Mouse (Mus musculus) cerebellum, postnatal 25 days (tissue): ENCODE results near the gene Bptf.
"Not testable (repeated sequence)": the region's sequence is repeated elsewhere in the genome, so short reads cannot be mapped to it uniquely, and the experiment has no call there.

Source experiments
- DNase-seq, 2 experiments: peaks; one replicate each; pipeline ENCODE4 v3.0.0; 2021; ENCODE audit warnings: mixed read lengths in 2 of 2

Gene Bptf

DNA sequence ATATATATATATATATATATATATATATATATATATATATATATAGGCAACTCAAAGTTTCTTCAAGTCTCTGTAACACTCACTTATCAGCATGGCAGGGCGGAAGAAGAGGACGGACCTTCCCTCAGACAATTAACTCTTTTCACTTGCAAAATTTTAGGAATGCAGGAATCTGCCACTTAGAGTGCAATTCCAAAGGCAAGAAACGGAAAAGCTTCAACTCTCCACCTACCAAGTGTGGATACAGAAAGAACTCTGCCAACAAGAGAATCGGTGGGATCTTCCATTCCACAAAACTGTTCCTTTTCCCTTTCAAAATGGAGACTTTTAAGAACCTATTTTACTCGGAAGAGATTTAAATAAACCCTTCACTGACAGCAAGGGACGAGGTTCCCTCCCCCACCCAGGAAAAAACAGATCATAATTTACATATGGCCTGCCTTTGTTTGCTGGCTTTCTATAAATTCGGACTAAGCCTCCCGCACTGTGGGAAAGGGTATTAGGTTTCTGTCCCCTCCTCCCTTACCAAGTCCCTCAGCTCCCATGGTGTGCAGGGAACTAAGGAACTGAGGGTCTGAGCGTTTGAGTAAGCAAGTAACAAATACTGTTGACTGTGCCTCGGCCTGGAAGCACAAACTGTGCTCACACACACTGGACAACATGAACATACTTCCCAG lies 17.9 kb downstream of the Bptf start:
- DNase-seq: no peak

DNA sequence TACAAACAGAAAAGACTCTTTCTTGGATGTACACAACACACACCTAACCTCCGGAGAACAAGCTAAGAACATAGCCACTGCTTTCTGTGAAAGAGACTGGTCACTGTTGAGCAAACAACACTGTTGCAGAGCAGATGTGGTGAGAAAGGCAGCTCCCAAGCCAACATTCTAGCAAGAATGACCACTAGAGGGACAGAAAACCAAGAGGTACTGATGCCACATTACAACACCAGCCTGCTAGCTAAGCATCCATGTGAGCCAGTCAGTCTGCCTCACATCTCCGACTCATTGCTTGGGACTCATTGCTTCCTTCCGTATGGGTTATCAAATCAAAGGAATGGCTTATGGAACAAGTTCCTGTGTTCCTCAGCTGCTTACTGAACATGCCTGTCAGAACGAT lies 18.8 kb downstream of the Bptf start:
- DNase-seq: peak in 1 of 2 experiments; percentile 32

DNA sequence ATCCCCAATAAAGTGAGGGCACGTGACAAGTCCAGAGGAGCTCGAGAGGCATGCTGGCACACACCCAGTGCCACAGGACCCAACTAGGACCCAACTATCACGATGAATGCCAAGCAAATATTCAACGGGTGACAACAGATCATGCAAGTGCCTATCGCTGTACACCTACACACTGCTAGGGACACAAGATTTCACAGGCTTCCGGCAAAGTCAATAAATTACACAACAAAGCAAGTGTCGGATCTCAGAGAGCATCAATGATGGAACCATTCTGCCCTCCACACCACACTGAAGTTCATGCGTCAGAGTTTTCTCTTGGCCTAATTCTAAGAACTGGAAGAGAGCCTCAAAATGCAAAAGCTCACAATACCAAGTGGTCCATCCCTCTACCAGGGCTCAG lies 22.3 kb downstream of the Bptf start:
- DNase-seq: no peak

DNA sequence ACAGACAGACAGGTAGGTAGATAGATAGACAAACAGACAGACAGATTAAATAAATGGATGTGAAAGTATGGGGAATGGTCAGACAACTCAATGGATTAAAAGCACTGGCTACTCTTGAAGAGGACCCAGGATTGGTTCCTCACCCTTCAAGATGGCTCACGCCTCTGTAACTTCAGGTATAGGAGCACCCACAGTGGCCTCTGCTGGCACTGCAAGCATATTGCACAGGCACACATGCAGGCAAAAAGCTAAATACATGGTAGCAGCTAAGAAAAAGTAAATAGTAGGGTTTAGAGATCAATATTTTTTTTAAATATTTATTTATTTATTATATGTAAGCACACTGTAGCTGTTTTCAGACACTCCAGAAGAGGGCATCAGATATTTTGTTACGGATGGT lies 23.0 kb downstream of the Bptf start:
- no peak for DNase-seq

DNA sequence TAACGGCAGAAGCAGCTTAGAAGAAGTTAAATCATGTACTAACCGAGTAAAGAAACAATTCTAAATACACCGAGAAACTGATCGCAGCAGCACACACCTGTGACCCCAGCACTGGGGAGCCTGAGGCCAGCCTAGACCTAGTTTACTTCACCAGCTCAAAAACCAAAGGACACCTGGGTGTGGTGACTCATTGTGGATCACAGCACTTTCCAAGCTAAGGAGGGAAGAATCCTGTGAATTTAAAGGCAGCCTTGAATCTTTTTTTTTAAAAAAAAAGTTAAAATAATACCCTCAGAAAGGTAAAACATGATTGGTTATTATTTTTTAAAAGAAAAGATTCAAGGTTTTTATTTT lies 24.2 kb downstream of the Bptf start:
- DNase-seq: no peak

DNA sequence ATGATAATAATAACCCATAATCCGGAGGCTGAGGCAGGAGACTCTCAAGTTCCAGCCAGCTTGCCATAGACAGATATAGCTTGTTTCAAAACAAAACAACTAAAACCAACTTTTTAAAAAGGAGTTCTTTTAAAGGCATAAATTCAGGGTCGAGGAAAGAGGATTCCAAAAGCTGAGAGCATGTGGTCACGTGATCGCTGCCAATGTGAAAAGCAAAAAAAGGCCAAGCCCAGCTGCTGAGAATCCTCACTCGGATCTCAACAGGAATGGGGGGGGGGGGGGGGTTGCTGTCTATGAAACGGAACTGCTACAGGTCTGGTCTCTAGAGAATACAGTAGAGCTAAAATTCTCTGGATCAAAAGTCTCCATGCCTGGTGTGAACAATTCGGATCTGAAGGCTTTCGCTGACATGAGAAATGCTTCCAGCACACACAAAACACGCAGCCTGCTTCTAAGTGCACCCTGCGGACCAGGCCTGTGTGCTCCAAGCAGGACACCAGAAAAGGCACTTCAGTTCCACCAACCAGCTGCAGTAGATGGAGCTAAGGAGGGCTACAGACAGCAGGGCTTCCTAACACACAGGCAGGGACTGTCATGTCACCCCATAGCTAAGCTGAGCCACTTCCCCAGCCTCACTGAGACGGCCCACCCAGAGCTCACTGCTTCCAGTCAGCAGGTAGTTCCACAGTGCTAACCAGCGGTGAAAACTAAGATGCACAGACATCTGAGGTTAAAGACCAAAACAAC lies 24.8 kb downstream of the Bptf start:
- no peak for DNase-seq

DNA sequence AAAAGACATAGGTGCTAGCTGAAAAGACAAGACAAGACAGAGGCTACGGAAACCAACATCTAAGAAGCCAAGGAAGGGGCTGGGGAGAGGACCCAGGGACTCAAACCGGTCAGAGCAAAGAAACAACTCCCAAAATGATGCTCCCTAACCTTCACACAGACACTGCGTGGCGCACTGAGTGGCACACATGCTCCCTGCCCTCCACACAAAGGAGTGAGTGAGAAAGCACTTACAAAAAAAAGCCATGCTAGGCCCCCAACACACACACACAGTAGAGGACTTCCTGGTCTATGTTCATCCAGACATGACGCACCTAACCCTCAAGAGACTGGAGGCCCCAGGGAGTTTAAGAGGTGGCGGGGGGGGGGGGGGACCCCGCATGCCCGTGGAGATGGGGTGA lies 25.5 kb downstream of the Bptf start:
- DNase-seq: no peak

DNA sequence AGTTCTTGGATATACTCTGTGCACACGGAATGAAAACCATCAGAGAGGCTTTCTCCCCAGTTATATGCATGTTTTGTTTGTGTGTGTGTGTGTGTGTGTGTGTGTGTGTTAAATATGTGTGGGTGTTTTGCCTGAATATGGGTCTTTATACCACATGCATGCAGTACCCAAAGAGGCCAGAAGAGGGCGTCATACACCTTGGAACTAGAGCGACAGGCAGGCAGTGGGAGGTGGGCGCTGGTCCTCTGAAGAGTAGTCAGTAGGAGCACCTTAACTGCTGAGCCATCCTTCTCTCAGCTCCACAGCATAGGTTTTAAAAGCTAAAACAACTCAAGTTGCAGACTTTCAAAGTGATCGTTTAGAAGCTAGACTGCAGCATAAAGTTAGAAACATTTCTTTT lies 26.7 kb downstream of the Bptf start:
- peak; percentile 62 to 79 for DNase-seq

DNA sequence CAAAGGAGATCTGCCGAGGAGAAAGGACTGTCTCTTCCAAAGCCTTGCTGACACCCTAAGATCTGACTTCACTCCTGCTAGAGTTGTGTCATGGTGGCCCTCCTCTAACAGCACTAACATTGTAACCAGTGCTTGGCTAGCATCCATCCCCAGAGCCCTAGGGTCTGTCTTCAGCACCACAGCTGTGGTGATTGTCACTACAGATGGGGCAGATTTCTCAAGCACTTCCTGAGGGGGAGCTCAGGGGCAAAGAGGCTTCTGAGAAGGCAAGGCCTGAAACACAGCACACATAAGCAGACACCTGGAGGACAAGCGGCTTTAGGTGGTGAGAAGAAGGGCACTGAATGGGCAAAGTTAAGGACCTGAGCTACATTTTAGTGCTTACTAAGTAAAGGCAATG lies 28.2 kb downstream of the Bptf start:
- no peak for DNase-seq

DNA sequence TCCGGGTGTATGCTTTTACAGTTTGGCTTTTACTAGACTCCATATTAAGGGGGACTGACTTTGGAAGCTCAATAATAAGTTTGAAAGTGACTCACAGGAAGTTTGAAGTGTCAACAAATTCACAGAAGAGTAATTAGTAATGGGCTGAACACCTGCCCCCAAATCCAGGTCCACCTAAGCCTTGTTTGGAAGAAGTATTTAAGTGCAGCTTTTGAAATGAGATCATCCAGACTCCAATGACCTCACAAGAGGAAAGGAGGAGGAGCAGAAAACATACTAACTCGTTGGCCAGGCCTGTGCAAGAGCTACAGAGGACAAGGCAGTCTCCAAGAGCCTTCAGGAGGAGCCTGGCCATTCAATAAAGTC lies 28.7 kb downstream of the Bptf start:
- no peak for DNase-seq

DNA sequence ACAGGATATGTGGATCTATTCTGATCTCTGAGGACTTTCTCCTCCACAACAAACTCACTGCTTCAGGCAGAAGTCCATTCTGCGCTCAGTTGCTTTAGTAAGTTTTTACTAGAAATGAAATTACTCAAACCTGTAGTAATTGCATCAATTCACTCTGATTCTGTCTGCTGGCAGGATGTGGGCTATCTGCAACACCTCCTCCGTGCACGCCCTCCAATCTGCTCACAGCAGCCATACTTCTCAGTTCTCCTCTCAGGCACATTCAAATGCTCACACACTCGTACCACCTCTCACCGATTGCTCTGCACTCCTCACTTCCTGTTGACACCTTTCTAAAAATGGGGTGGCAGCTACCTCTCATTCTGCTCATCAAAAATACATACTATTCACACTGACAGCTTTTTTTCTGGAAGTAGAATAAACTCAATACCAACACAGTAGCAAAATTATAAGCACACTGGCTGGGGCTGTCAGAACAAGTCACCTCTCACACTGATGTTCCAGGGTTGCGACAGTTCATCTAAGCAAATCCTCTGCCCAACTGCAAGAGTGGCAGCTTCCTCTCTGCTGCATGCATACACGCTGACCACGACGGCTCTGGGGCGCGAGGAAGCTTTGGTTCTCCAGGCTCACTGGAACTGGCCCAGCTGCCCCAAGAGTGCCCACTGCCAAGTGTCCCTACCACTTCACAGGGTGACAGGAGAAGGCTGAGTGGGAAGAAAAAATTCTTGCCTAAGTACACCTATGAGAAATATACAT lies 29.3 kb downstream of the Bptf start:
- DNase-seq: peak in 1 of 2 experiments; percentile 57

DNA sequence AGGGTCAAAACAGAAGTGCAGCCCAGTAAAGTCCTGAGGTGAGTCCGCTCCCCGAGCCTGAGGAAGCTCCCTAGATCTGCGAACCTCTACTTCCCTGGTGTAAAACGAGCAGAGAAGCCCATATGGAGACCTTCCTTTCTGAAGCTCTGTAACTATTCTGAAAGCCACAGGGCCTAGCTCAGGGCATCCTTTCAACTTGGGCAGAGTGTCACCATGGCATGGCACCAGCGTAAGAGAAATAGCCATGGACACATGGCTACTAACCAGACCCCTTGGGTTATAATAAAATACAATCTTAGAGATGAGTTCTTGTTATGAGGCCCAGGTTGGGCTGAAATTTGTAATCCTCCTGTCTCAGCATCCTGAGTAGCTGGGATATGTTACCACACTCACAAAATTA lies 35.0 kb downstream of the Bptf start:
- DNase-seq: peak; percentile 53 to 67

DNA sequence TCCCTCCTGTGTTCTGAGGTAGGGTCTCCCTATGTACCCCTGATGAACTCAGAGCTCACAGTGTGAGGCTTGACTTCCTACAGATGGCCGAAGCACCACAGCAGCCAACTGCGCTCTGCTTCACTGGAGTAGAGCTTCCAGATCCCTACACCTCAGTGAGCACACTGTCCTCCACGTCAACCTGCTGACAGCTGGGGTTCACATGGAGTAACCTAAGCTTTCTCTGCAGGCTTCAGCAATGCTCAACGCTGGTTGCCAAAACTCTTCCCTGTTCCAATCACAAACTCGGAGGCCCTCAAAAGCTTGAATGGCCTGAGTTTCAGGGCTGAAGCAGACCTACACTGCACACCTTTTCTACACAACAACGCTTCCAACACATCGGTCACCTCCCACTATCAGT lies 38.1 kb downstream of the Bptf start:
- peak; percentile 62 to 70 for DNase-seq

DNA sequence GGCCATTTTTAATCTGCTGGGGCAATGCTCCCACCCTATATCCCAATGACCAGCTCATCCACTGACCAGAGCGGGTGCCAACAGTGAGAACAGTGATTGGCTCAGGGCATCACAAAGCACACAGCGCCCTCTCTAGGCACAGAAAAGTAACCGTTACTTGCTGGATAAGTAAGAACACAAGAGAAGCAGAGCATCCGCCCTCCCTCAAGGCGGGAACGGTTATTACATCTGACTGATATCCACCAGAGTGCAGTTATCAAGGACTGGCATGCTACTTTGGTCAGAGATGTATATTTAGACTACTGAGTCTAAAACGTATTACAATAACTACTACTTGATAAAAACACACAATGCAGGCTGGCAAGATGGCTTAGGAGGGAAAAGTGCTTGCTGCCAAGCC lies 39.3 kb downstream of the Bptf start:
- no peak for DNase-seq

DNA sequence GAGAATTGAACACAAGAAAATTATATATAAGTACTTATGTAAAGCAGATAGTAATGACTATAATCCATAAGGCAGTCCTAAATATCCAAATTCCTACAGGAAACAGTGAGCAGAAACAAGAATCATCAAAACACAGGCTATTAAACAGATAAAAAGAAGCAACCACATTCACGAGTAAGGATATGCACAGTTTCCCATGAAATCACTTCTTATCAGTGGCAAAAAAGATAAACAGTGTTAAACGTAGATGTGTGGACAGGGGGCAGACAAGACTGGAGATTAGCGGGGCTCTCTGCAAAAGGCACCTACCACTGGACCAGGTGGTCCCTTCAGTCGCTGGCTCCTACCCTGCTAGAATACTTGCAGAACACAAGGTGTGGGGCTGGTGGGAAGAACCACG lies 46.1 kb downstream of the Bptf start:
- DNase-seq: no peak

DNA sequence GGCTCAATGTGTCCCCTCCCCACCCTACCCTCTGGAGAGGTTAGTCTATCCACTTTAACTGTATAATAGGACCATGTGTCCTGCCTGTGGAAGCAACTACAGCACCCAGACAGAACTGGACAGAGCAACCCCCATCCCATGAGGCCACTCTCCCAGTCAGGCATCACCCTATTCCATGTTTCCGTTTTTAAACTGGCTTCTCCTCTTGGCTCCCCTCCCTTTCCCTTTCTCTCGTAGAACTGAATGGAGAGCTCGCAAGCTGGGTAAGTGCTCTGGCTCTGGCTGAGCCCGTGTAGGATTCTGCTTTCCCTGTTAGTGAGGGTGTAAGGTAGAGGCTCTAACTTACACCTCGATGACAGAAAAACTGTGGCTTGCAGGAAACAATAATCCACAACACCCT lies 48.4 kb downstream of the Bptf start:
- no peak for DNase-seq

DNA sequence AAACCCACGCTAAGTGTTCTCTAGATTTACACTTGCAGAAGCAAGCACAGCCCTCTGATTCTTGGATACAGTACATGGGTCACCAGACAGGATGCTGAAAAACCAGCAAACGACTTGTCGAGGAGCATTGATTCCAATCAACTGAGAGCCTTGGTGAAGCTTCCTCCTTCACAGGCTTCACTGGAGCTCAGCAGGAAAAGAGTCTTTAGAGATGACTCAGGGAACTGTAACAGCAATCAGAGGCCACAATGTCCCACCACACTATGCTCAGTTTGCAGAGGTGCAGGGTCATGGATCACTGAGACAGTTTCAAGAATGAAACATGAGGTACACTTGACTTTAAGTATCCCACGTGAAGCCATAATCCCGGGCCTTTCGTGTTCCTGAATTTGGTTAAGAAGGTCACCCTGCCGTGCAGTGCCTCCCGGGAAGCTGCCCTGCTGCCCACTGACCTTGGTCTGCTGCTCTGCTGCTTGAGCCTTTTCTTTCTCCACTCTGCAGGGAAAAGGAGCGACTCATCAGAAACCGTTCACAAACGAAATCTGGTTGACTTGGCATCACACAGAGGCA lies 66.6 kb downstream of the Bptf start:
- no peak for DNase-seq

DNA sequence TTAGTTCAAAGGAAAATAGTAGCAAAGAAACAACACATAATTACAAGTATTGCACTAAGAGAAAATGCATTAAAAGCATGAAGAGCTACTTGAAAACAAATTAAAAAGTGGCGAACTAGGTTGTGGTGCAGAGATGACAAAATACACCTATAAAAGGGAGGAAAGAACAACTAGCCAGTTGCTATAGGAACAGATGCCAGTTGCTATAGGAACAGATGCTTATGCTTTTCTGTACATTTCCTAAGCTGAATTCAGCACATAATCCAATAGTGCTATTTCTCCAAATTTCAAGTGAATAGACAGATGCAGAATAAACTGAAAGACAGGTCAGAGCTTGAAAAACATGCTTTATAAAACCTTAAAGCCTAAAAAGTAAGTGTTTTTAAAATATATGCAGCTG lies 67.3 kb downstream of the Bptf start:
- no peak for DNase-seq

DNA sequence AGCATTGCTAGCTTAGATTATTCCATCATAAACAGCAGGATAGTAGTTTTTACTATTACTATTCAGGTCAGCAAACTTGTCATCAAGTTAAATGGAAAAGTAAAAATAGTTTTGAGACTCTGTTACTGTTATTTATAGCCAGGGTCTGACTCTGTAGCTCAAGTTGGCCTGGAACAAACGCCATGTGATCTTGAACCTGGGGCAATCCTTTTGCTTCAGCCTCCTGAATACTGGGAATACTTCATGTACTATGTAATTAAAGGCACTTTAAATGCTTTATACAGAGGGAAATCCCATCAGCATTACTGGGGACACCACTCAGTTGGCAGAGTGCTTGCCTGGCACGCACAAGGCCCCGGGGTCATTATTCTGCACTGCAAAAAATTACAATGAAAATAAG lies 68.9 kb downstream of the Bptf start:
- DNase-seq: no peak

DNA sequence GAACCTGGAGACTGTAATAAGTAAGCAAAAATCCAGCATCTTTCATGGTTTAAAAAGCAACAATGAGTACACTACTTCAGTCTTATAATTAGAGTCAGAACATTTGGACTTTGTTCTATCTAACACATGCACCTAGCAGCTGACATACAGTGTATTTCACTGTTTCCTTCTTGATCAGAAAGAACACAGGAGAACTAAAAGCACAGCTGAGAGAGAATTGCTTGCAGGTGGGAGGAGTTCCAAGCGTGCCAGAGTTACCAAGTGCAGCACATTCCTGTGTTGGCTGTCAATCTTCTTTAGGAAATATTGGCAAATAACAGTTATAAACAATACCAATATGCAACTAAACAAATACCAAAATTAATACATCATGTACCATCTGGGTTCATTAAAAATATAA lies 71.0 kb downstream of the Bptf start:
- no peak for DNase-seq

DNA sequence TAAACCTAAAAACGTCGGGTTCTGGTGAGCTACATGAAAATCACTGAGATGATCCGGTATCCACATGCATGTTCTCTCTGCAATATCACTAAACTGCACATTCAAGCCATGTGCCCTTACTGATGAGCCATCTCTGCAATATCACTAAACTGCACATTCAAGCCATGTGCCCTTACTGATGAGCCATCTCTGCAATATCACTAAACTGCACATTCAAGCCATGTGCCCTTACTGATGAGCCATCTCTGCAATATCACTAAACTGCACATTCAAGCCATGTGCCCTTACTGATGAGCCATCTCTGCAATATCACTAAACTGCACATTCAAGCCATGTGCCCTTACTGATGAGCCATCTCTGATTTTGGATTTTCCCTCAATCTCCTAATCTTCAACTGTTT lies 72.3 kb downstream of the Bptf start:
- not testable (repeated sequence) for DNase-seq

DNA sequence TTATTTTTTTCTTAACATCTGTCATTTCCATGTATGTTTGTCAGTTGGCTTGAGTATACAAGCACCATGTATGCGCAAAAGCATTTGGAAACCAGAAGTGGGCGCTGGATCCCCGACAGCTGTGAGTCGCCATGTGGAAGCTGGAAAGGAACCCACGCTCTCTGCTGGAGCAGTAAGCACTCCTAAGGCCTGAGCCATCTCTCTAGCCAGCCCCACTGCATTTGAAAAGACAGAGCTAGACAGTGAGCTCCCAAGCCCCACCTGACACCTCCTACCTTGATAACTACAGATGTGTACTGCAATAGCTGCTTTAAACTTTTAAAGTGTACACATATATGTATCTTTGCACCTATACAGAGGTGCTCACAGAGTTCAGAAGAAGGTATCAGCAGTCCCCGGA lies 74.5 kb downstream of the Bptf start:
- DNase-seq: no peak

DNA sequence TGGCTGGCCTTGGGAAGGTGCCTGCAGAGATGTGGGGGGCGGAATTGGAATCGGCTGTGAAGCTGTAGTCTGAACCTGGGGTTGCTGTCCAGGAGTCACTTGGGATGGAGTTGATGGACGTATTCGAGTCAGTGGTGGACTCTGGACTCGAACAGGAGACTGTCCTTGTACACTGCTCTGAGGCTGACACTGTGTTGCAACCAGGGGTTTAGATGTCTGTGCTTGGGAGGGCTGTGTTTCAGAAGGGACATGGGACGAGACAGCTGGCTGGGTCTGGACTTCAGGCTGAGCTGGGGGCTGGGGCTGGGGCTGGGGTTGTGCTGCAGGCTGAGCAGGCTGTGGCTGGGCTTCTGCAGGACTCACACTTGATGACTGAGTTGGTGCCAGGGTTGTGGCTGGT lies 77.1 kb downstream of the Bptf start:
- DNase-seq: no peak
